Mouse (Mus musculus) liver, embryonic 12.5 days (tissue): ENCODE measurements around the gene Zfp157. TPM values are rescaled to one million over a fixed set of nuclear protein-coding genes. Genes with fewer than 3 reads are reported as not detected.
"Not testable (repeated sequence)": the region's sequence is repeated elsewhere in the genome, so short reads cannot be mapped to it uniquely, and the experiment has no call there.

Experiments
- ATAC-seq: fragments of 200-750 bp; cut with Nextera tagmentation; 2 replicates; pipeline ENCODE4 v1.8.0; 2017; ENCODE audit warnings: moderate number of reproducible peaks, mild to moderate bottlenecking, moderate library complexity
- H3K27ac ChIP-seq: fragments of 300-500 bp; sonication (generic); 2 replicates; pipeline ENCODE4 v1.5.1; 2016; ENCODE audit warnings: mild to moderate bottlenecking
- H3K27me3 ChIP-seq: fragments of 300-500 bp; sonication (generic); replicated peaks from 2 replicates; pipeline ENCODE4 v1.6.1; 2016; ENCODE audit warnings: mild to moderate bottlenecking, moderate library complexity
- H3K36me3 ChIP-seq: fragments of 300-500 bp; sonication (generic); 2 replicates; pipeline ENCODE4 v1.6.1; 2016; ENCODE audit warnings: mild to moderate bottlenecking, moderate library complexity
- H3K4me1 ChIP-seq: fragments of 300-500 bp; sonication (generic); 2 replicates; pipeline ENCODE4 v1.6.1; 2016
- H3K4me2 ChIP-seq: fragments of 300-500 bp; sonication (generic); 2 replicates; pipeline ENCODE4 v1.6.1; 2016; ENCODE audit warnings: mild to moderate bottlenecking, moderate library complexity
- H3K4me3 ChIP-seq: fragments of 300-500 bp; sonication (generic); 2 replicates; pipeline ENCODE4 v1.5.1; 2016; ENCODE audit warnings: mild to moderate bottlenecking, moderate library complexity
- H3K9ac ChIP-seq: fragments of 300-500 bp; sonication (generic); 2 replicates; pipeline ENCODE4 v1.6.1; 2016; ENCODE audit warnings: mild to moderate bottlenecking, moderate library complexity
- H3K9me3 ChIP-seq: fragments of 300-500 bp; sonication (generic); replicated peaks from 2 replicates; pipeline ENCODE4 v1.6.1; 2016; ENCODE audit warnings: mild to moderate bottlenecking, moderate library complexity
- WGBS: fragments of 180-500 bp; shearing (Covaris S2); methylation state at CpG from one replicate; pipeline ENCODE4 v1.1.7; 2016; ENCODE audit not compliant: insufficient replicate concordance; 5-methylcytosine and 5-hydroxymethylcytosine counted together
- polyA plus RNA-seq: library from polyadenylated mRNA; unstranded; fragments of >200 nt; fragmentation: Nextera tagmentation; extraction: Ambion mirVana; gene quantifications from 2 replicates; pipeline ENCODE4 v1.2.1, GENCODE M21; 2016

The Zfp157 gene
- polyA plus RNA-seq, result 7.6 and 9.0 TPM in 2 replicates

DNA sequence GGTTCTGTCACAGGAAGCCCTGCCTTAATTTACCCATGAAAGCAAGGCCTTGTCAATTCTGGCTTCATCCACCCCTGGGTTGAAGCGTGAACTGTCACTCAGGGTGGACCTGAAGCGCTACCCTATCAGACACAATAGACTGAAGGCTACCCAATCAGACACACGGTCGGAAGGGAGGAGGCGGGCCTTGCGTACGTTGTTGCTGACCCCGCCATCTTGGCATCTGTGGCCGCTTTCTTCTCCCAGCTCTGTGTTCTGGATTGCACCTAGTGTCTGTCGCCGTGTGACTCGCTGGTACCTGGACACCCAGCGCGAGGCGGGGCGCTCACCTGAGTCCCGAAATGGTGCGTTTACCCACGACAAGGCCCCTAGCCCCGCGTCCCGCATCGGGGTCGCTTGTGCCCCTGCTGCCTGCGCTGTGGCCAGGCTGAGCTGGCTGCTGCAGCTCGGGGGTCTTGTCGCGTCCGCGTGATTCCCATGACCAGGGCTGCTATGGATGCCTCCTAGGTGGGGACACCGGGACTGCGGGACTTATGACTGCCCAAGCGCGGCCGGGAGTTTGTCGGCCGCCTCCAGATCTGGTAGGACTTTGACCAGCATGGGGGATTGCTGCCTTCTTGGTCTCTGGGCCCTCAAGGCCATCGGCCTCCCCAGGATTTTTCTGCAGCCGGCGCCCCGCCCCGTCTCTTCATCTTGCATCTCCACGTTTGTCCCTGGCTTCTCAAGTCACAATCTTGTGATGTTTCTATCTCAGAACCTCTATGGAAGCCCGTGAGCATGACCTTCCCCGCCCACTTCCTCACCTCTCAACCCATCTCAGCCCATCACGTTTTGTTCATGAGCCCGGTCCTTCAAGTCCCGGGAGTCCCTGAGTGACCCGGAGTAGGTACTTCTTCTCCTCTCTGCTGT lies at the start of gene Zfp157:
Zfp157 (plus strand) TSS at position 183 of the 909 bp plus-strand sequence.
- no peaks in the 10 kb centered on the region for H3K27me3 ChIP-seq
- H3K4me2 ChIP-seq, result peak within 1 kb of the TSS; percentile 78
- H3K9me3 ChIP-seq, result no peaks in the 10 kb centered on the region
- peaks cover 21% of the 10 kb centered on the region for H3K36me3 ChIP-seq
- peak; percentile 100 for ATAC-seq
- peaks cover 19% of the 10 kb centered on the region for H3K4me1 ChIP-seq
- H3K9ac ChIP-seq, result peak within 1 kb of the TSS; percentile 90
- peak within 1 kb of the TSS; percentile 86 for H3K4me3 ChIP-seq
- under 1% methylated on average over 49 of the region's 49 CpGs for WGBS
- H3K27ac ChIP-seq, result peak within 1 kb of the TSS; percentile 64

DNA sequence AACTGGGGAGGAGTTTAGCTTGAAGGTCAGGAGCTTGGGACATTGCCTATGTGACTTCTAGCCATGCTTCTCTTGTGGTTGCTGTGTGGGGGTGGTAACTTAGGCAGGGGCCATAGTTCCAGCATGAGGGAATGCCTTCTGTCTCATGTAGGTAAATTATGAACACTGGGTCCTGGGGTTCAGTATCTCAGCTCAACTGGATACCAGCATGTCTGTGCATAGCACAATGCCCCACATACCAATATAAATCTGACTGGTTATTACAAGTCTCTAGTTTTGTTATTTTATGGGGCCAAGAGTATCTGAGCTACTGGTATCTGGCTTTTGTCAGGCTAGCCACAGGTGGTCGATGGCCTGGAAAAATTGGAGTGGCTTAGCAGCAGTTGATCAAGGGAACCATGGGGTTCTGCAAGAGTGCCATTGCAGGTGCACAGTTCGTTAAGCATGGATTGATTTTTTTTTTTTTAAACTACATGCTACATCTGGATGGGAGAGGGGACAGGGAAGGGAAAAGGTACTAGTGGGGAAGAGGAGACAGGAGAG lies 43.4 kb upstream of the Zfp157 start:
- Histone ChIP-seq H3K4me2 (no peak overlapping the region), H3K27ac (no peak overlapping the region), H3K4me1 (no peaks in the 10 kb centered on the region), H3K9me3 (no peaks in the 10 kb centered on the region), H3K4me3 (no peak overlapping the region), H3K27me3 (no peaks in the 10 kb centered on the region), H3K9ac (no peak overlapping the region), H3K36me3 (no peaks in the 10 kb centered on the region)
- 52% methylated on average over 2 of the region's 2 CpGs for WGBS
- no peak for ATAC-seq

DNA sequence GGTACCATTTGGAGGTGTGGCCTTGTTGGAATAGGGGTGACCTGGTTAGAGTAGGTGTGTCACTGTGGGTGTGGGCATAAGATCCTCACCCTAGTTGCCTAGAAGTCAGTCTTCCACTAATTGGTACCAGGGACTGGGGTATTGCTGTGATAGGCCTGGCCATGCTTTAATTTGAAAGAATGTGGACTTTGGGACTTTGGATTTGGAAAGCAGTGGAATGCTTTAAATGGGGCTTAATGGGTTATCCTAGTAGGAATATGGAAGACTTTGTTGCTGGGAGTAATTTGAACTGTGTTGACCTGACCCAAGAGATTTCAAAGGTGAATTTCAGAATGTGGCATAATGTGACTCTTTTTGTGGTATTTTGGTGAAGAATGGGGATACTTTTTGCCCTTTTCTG lies 40.8 kb upstream of the Zfp157 start:
- not testable (repeated sequence) for H3K36me3 ChIP-seq, H3K4me3 ChIP-seq, H3K9me3 ChIP-seq, H3K4me1 ChIP-seq, H3K27me3 ChIP-seq, H3K27ac ChIP-seq, H3K4me2 ChIP-seq, H3K9ac ChIP-seq, ATAC-seq

DNA sequence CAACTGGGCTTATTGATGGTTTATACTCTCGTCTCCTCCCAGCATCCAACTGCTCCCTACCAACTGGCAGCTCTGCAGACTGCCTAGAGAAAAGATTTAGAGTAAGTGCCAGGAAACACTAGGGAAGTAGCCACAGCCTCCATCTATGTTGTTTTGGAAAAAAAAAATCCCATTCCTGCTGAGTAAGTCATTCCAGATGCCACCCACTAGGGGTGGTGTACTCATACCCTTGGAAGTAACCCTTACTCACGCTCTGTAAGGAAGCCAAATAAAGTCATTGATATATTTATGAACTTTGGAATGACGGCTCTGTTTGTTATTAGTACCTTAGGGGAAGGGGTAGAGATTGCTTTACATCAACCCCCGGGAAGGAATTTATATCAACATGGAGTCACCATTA lies 17.1 kb downstream of the Zfp157 start:
- H3K4me1 ChIP-seq, result no peaks in the 10 kb centered on the region
- ATAC-seq, result no peak
- 87% methylated on average over 4 of the region's 4 CpGs for whole genome bisulfite sequencing
- H3K36me3 ChIP-seq, result peaks cover 58% of the 10 kb centered on the region
- H3K9ac ChIP-seq, result no peak overlapping the region
- no peaks in the 10 kb centered on the region for H3K27me3 ChIP-seq
- H3K9me3 ChIP-seq, result peaks cover 27% of the 10 kb centered on the region
- no peak overlapping the region for H3K4me3 ChIP-seq
- no peak overlapping the region for H3K27ac ChIP-seq
- H3K4me2 ChIP-seq, result no peak overlapping the region

- Histone ChIP-seq H3K4me2 (no peak overlapping the region), H3K36me3 (peaks cover 52% of the 10 kb centered on the region), H3K27me3 (no peaks in the 10 kb centered on the region), H3K9ac (no peak overlapping the region), H3K4me3 (no peak overlapping the region), H3K4me1 (no peaks in the 10 kb centered on the region), H3K9me3 (peaks cover 27% of the 10 kb centered on the region), H3K27ac (no peak overlapping the region)
- WGBS, result 83% methylated on average over 1 of the region's 1 CpGs
- no peak for ATAC-seq
These were observed 17.8 kb downstream of the Zfp157 start for GRCm38 (mm10) chr5:138459107-138459506.

- 13% methylated on average over 6 of the region's 6 CpGs for WGBS
- ATAC-seq, result no peak
- H3K4me1 ChIP-seq, result no peaks in the 10 kb centered on the region
- H3K4me2 ChIP-seq, result no peak overlapping the region
- no peaks in the 10 kb centered on the region for H3K9me3 ChIP-seq
- no peak overlapping the region for H3K27ac ChIP-seq
- no peak overlapping the region for H3K9ac ChIP-seq
- H3K4me3 ChIP-seq, result no peak overlapping the region
- no peaks in the 10 kb centered on the region for H3K36me3 ChIP-seq
- H3K27me3 ChIP-seq, result no peaks in the 10 kb centered on the region
These were observed 32.3 kb downstream of the Zfp157 start for GRCm38 (mm10) chr5:138473601-138474000.

GRCm38 (mm10) chr5:138504548-138504947 lies 63.3 kb downstream of the Zfp157 start:
- not testable (repeated sequence) for H3K4me1 ChIP-seq, H3K27me3 ChIP-seq, H3K36me3 ChIP-seq, H3K9ac ChIP-seq, H3K27ac ChIP-seq, H3K9me3 ChIP-seq, H3K4me2 ChIP-seq, H3K4me3 ChIP-seq, ATAC-seq
- 77% methylated on average over 10 of the region's 12 CpGs for WGBS

Other genes starting within 250 kb of the Zfp157 start
- 4.3 TPM in 2 replicates for gene Mblac1, start 247.2 kb upstream of the Zfp157 start, polyA plus RNA-seq
- gene Nxpe5, start 215.6 kb upstream of the Zfp157 start, polyA plus RNA-seq, result not detected in 2 replicates
- gene Lamtor4, start 186.0 kb upstream of the Zfp157 start, polyA plus RNA-seq, result 31.3 and 31.8 TPM in 2 replicates
- 8.7 and 8.9 TPM in 2 replicates for gene BC037034, start 177.4 kb upstream of the Zfp157 start, polyA plus RNA-seq
- gene Gal3st4, start 168.6 kb upstream of the Zfp157 start, polyA plus RNA-seq, result 0.18 and 0.32 TPM in 2 replicates
- gene Gm43720, start 161.5 kb upstream of the Zfp157 start, polyA plus RNA-seq, result 0.04 TPM in 1 of 2 replicates, not detected in the other
- 2.4 and 2.5 TPM in 2 replicates for gene Gpc2, start 161.5 kb upstream of the Zfp157 start, polyA plus RNA-seq
- 3.1 and 3.9 TPM in 2 replicates for gene Stag3, start 161.2 kb upstream of the Zfp157 start, polyA plus RNA-seq
- 0.23 and 0.41 TPM in 2 replicates for gene Pvrig, start 99.5 kb upstream of the Zfp157 start, polyA plus RNA-seq
- not detected in 2 replicates for gene 1700123K08Rik, start 123.2 kb downstream of the Zfp157 start, polyA plus RNA-seq
- gene Zfp68, start 178.3 kb downstream of the Zfp157 start, polyA plus RNA-seq, result 22.6 and 22.8 TPM in 2 replicates
- gene A430033K04Rik, start 181.4 kb downstream of the Zfp157 start, polyA plus RNA-seq, result 5.4 and 5.7 TPM in 2 replicates